Mouse (Mus musculus): Measurements from ENCODE around the gene Gm49333.

The Gm49333 gene

GRCm38 (mm10) chr16:20692241-20692965 is 81.0 kb downstream of the Gm49333 start:
- DNase-seq, result no peak

GRCm38 (mm10) chr16:20693111-20693701 is 81.8 kb downstream of the Gm49333 start, which contains the start of gene Fam131a:
Gene Fam131a, plus strand, starts transcription at chr16:20693241.
- DNase-seq, result peak; percentile 96

DNA sequence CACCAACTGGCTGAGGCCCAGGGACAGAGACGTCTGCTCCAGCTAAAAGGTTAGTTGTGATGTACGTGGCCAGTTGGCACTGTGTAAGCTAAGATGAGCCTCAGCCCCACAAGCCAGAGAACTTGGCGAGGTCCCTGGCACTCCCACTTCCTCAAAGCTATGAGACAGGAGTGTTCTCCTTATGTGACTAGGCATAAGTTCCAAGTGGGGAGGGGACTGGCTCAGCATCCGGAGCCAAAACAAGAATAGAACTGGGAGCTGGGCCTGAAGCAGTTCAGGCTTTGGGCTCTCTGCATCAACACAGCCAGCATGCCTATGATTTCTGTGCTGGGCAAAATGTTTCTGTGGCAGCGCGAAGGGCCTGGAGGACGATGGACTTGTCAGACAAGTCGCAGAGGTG is 83.4 kb downstream of the Gm49333 start:
- DNase-seq, result peak; percentile 80
